Mouse (Mus musculus) erythroblast, embryonic 14.5 days (primary cell): ENCODE measurements around the gene Ankrd13b.

ENCODE experiments used
- GATA1 ChIP-seq: IDR thresholded peaks from 2 replicates; pipeline ENCODE4 v1.6.1; 2012; ENCODE audit warnings: low read length, inconsistent platforms, mixed read lengths
- TAL1 ChIP-seq: IDR thresholded peaks from 3 replicates; pipeline ENCODE4 v1.6.1; 2012; ENCODE audit warnings: low read length, inconsistent platforms, mixed read lengths

- TF ChIP-seq GATA1 (no peak), TAL1 (no peak)
Measured at GRCm38 (mm10) chr11:77532202-77532846, 42.8 kb upstream of the Ankrd13b start.
